Mouse (Mus musculus): ENCODE results near the gene Arhgap5.
A peak's percentile ranks its signal among the peaks of the same experiment; 100 is the strongest.
"Not testable (repeated sequence)": the region's sequence is repeated elsewhere in the genome, so short reads cannot be mapped to it uniquely, and the experiment has no call there.

The Arhgap5 gene

DNA sequence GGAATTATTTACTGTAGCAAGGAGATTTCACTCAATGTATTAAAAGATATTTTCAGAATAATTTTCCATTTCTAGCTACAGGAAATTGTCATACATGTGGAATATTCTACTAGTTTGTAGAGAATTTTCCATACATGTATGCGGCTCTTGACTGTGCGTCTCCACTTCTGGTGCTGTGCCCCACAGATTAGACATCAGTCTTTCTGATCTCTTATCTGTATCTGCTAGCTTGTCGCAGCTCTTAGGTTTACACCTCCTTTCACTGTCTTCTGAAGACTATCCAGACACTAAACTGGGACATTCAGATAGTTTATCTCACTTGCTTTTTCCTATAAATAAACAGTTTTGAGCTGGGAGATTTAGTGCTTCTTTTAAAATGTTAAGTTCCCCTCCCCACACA is 40.8 kb downstream of the Arhgap5 start:
- no peak for DNase-seq

DNA sequence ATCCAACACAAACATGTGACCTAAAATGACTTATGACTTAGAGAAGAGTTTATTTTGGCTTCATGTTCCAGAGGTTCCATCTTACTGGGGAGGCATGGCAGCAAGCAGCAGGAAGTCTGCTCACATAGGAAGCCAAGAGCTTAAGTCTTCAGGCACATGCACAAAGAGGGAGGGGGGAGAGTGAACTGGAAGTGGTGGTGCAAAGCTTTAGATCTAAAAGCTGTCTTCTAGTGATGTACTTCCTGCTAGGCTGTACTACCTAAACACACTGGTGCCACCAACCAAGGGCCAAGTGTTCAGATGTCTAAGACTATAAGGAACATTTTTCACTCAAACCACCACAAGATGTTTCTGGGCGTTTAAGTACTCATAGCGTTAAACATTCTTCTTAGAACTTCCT is 48.3 kb downstream of the Arhgap5 start:
- DNase-seq: no peak

DNA sequence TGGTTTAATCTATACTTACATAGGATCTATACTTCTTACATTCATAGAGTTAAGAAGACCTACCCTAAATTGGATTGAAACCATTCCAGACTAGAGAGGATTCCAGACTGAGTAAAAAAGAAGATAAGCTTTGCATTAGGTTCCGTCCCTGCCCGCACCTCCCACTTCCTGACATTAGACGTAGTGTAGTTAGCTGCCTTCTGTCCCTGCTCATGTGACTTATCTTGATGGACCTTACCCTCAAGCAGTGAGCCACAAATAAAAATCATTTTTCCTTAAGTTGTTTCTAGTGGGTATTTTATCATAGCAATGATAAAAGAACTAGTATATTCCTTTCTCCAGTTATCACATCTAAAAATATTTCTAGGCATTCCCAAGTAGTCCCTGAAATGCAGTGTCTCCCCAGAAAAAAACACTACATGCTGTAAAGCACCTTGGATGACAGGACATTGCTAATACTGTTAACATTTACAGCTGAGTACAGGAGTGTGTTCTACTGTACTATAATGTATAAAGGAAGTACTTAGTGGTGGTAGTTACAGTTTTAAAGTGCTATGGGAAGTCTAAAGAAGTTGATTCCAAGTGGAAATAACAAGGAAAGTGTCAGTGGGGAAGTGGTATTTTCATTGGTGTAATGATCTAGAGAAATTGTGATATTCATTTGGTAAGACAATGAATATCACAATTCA is 51.6 kb downstream of the Arhgap5 start:
- DNase-seq: no peak

DNA sequence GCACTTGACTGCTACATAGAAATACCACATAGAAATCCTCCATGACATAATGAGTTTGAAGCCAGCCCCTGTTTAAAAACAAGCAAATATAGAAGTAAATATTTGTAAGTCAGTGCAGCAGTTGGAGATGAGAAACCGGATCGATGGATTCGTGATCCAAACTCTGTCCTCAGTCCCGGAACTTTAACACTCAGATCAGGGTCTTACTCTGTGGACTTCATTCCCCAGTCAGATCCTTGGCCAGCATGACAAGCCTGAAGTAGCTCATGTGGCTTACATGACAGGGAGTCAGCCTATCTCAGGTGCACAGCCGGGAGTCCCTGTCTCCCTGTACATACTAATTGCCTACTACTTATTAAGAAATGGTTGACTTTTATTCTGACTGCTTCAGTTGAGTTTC is 61.9 kb downstream of the Arhgap5 start:
- no peak for DNase-seq

DNA sequence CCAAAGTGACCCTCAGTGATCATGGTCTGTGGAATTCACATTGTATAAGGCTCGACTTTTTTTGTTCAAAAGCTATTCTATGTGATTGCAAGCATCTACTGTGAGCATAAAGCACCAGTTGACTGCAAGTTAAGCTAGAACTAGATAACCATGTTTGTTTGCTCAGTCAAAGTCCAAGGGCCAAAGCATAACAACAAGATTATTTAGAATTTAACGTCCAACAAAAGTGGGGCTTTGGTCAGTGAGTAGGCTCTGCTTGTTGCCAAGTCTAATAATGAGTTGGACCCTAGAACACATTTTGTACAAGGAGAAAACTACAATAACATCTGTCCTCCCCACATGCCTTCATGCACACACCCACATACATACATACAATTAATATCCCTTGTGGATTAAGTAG is 69.6 kb downstream of the Arhgap5 start:
- no peak for DNase-seq

DNA sequence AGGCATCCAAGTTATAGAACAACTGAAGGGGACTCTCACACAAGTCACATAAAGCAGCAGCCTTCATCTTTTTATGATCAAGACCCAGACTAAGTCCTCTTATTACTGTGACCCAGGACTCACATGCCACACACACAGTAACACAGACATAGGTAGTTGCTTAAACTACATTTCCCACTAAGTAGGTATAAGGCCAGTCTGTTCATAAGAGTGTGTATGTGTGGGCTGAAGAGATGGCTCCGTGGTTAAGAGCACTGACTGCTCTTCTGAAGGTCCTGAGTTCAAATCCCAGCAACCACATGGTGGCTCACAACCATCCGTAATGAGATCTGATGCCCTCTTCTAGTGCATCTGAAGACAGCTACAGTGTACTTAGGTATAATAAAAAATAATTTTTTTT is 82.7 kb downstream of the Arhgap5 start:
- DNase-seq: not testable (repeated sequence)

DNA sequence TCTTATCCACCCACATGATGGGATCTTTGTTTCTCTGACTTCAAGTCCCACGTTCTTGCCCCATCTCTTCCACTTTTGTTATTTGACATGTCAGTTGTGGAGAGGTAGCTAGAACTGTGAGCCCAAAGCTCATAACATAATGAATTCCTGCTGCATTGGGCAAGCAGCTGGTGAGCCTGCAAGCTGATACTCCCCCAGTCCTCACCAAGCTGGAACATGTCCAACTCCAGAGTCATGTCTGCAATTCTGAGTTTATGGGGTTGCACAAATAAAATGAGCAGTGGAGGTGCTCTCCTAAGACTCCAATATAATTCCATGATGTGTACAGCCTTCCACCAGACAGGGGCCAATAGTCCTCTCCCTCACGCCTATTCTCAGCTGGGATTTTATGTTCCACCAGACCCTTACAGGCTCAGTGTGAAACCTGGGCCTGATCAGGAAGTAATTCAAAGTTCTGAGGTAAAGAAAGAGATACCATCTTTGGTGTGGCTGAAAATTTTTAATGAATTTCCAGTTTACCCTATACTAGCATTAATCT is 83.8 kb downstream of the Arhgap5 start:
- DNase-seq: no peak

DNA sequence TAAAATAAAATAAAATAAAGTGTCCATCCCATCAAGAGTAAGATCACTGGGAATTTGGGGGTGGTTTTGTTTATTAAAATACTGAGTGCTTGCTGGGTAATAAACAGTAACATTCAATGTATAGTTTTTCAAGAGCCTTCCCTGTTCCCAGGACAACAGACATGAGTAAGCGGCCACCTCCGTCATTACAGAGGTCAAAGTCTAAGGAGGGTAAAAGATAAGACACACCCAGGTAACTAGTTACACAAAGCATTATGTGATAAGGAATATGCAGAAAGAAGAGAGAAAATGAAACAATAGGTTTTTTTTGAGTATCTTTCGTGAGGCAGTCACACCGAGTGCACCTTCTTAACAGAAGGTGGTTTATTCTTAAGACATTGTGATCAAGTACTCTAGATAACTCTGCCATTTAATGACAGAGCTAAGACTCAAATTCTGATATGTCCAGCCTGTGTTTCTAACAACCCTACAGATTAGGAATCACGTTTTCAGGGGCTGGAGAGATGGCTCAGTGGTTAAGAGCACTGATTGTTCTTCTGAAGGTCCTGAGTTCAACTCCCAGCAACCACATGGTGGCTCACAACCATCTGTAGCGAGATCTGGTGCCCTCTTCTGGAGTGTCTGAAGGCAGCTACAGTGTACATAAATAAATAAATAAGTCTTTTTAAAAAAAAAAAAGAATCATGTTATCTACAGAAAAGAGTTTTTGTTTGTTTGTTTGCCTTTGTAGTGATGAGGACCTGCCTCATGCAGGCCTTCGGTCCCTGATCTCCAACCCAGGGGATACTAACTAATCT is 91.8 kb downstream of the Arhgap5 start:
- DNase-seq: no peak

DNA sequence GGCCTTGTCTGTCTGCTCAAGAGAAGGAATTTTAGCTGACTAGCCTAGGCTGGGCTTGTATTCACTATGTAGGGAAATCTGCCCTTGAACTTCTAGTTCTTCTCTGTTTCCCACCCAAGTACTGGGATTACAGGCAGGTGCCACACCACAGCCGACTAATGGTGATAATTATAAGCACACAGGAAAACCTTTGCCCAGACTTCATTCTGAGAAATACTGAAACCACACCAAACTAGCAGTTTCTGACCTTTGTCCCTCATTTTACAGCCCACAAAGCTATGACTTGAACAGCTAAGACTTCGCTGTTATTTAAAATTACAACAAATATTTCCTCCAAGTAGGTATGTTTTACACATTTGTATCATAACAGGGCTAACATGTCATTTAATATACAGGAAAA is 98.7 kb downstream of the Arhgap5 start:
- no peak for DNase-seq

DNA sequence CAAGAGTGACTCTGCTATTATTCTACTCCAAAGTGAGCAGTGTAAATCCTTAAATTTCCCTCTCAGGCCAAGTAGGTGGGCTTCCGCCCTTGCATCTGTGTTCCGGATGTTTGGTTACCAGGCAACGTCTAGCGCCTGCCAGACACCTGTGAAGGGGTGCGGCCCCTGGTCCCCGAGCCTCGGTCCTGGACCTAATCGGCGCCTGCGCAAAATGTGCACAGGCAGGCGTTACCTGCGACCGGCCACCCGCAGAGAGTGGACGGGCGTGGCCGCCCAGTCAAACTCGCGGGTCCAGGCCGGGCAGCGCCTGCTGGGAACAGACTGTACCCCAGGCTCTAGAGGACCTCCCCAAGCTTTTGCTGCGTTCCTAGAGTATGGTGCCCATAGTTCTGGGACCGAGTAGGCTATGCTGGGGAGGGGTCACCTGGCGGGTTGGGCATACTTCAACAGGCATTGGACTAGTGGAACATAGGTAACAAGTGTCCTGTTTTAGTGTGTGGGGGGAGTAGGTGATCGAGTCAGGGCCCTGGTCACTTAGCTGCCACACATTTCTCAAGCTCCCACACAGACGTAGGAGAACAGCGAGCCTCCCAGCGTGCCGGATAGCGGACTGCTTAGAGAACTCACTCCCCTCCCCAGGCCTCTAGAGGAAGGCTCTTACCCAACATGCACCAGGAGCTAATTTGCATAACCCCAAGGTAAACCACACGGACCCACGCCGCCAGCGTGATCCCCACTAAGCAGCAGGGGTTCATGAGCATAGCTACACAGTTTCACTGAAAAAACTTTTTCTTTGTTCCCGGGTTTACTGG is 99.3 kb downstream of the Arhgap5 start:
- DNase-seq: peak; percentile 88 to 91

DNA sequence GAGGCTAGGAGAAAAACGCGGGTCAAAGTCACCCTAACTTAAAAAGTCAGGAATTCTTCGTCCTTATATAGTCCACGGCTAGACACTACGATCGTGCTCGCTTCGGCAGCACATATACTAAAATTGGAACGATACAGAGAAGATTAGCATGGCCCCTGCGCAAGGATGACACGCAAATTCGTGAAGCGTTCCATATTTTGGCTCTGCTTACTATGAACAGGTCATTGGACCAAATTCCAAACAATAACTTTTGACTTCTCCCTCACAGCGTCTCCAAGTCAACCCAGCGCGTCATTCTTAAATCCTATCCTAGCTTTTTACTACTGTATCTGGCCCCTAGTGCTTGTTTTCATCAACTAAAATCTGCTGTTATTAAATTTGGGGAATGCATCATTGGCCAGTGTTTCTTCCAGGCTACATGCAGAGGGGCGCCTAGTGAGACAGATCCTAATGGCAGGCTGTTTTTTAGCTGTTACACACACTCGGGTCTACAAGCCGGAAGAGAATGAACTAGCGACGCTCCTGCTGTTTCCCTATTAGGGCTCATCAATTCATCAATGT is 100.0 kb downstream of the Arhgap5 start:
- DNase-seq: peak in 1 of 2 experiments; percentile 60

DNA sequence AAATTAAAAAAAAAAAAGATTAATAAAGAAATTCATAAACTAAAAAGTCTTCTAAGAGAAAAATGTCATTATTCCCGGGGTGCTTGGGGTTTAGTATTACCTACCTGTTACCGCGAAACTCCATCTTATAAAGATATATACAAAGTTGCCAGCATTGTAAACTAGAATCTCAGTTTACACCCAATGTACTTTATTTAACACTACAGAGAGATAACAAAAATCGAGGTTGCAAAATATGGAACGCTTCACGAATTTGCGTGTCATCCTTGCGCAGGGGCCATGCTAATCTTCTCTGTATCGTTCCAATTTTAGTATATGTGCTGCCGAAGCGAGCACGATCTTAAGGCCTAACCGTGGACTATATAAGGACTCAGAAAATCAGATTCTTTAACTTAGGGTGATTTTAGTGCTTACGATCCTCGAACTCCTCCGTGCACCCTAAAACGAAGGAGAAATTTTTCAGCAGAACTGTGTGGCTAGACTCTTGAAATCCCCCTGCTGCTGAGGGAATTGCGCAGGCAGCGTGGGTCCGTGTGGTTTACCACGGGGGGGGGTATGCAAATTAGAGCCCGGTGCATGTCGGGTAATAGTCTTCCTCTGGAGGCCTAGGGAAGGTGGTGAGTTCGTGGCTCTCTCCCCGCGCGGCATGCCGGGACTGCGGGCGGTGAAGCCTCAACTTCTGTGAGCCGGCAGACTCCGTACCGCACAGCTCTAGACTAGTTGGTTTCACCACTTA is 100.7 kb downstream of the Arhgap5 start:
- DNase-seq: peak; percentile 97 to 99

DNA sequence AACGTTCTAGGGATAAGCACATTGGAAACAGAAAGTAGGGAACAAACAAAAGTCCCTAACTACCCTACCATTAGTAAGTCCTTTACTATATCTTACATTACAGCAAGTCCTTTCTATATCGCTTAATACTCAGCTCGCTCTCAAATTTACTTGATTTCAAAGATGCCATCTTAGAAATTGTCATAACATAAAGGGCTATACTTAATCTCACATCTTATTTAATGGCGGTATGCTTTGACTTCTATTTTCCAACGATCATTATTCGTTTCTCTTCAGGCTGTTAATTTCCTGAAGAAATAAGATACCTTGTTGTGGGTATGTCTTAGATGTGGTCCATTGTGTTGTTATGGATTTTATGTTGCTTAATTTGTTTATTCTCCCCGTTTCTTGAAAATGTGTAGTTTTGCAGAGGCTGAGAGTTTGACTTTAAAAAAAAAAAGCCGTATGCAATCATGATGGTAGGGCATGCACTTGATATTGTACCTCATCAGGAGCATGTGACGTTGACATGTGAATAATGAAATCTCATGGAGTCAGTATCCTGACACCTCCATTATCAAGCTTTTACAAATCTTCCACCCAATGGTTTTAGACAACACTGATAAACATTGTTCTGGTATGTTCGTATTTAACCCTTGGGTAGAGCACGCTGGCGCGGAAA is 101.3 kb downstream of the Arhgap5 start:
- DNase-seq: peak in 1 of 2 experiments; percentile 6

DNA sequence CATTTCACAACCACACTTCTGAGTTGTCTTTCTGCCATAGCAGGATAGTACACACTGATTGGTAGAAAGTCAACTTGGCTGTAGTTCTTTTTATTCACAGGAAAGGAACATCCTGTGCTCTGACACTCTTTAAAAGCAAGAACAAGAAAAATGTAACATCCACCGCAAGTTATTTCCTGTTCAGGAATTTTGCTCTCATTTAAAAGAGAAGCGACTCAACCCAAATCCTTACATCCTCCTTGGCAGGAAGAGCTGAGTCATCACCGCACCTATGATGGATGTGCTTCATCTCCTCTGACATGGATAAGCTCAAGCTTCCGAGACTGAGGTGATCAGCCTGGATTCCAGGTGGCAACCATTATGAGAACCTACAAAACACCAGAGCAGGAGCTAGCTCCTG is 103.6 kb downstream of the Arhgap5 start:
- no peak for DNase-seq

DNA sequence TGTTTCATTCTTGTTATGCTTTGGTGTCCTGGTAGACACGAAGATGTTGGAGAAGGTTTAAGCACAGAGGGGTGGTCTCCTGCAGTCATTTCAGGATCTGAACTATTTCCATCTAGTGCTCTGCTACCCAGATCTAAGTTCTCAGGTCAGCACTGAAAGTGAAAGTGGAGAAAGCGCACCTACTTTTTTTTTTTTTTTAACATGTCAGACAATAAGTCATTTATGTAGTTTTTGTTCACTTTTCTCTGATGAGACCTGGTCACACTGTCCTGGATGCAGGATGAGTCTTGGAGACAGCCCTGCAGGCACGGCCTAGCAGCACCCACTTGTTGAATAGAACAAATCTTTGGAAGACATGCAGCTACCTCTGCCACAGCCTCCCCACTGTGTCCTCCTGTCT is 111.9 kb downstream of the Arhgap5 start:
- DNase-seq: no peak

DNA sequence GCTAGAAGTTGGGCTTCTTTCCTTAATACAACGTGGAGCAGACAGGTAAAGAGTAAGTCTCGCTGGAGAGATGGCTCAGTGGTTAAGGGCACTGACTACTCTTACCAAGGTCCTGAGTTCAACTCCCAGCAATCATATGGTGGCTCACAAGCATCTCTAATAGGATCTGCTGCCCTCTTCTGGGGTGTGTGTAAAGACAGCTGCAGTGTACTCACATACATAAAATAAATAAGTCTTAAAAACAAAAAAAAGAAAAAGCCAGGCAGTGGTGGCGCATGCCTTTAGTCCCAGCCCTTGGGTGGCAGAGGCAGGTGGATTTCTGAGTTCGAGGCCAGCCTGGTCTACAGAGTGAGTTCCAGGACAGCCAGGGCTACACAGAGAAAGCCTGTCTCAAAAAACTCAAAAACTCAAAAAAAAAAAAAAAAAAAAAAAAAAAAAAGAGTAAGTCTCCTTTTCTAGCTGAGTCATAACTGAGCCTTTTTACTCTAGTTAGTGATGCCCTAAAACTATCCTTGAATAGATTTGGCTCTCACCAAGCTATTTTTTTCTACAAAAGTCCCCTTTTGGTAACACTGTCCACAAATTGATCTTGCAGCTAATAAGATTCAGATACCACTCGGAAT is 114.8 kb downstream of the Arhgap5 start:
- no peak for DNase-seq

DNA sequence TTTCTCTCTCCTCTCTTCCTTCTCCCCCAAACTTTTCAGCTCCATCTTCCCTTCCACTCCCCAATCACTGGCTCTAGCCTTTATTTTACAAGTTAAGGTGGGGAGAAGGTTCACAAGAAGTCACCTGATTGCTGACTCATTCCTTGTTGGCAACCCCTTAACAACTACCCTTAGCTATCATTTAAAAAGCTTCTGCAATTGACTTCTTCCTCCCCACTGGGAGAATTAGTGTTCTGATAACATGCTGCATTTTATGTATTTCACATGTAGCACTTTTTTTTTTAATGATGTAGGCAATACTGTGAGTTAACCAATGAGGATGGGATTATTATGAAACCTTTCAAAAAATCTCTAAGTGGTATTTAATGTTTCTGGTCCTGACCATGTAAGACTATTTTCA is 115.9 kb downstream of the Arhgap5 start:
- DNase-seq: no peak
